8 mouse cellular contexts compared by ENCODE assay signal in genomic region chr14:57057204-57057562, GRCm38 (mm10). TPM values are rescaled to one million over a fixed set of nuclear protein-coding genes. Genes with fewer than 3 reads are reported as not detected.
A peak's percentile ranks its signal among the peaks of the same experiment; 100 is the strongest.
DNase-seq lines count a peak whose midpoint lies in the region; ATAC-seq and TF ChIP-seq lines count a peak whose summit lies in the region.

No protein-coding gene starts in this region.

- no peak for ATAC-seq in kidney, postnatal 0 days (replicated peaks; ENCODE audit: low FRiP score, low read depth)
- ATAC-seq in limb, embryonic 11.5 days (ENCODE audit: insufficient number of reproducible peaks, low FRiP score, low TSS enrichment, low read depth) = peak; percentile 9; the same call in 1 of the 2 replicates
- ATAC-seq in neural tube, embryonic 14.5 days (ENCODE audit: low read depth) = no peak

- no peak for TF ChIP-seq CTCF in kidney, postnatal 0 days (IDR thresholded peaks at IDR 0.05; ENCODE audit: low read depth)
- TF ChIP-seq CTCF in embryonic fibroblast, embryonic 13.5 days (IDR thresholded peaks at IDR 0.05; ENCODE audit: borderline replicate concordance, insufficient read depth, low read length) = no peak

- H3K4me2 ChIP-seq in kidney, postnatal 0 days (ENCODE audit: low read length) = peak overlapping the region; percentile 92
- peak overlapping the region; percentile 86 for H3K4me2 ChIP-seq in limb, embryonic 11.5 days (ENCODE audit: low read depth, severe bottlenecking)
- peak overlapping the region; percentile 83 for H3K4me2 ChIP-seq in neural tube, embryonic 14.5 days (ENCODE audit: low read depth, low read length)

- 0 out of 2 replicates have a peak overlapping the region, but pooled peaks have one; percentile 6 for H3K27ac ChIP-seq in kidney, postnatal 0 days
- no peak overlapping the region for H3K27ac ChIP-seq in embryonic fibroblast, embryonic 13.5 days (ENCODE audit: insufficient read depth, low read length)
- no peak overlapping the region for H3K27ac ChIP-seq in limb, embryonic 11.5 days (replicated peaks; ENCODE audit: low read depth, low read length)
- H3K27ac ChIP-seq in neural tube, embryonic 14.5 days (ENCODE audit: low read depth, low read length) = no peak overlapping the region

- peaks cover 29% of the 10 kb centered on the region for H3K27me3 ChIP-seq in kidney, postnatal 0 days (ENCODE audit: insufficient read depth, low read length)
- peaks cover 23% of the 10 kb centered on the region for H3K27me3 ChIP-seq in limb, embryonic 11.5 days (ENCODE audit: control insufficient read depth, insufficient read depth, low read length)
- peaks cover 34% of the 10 kb centered on the region for H3K27me3 ChIP-seq in neural tube, embryonic 14.5 days (ENCODE audit: control insufficient read depth, insufficient read depth, low read length)

- no peaks in the 10 kb centered on the region for H3K9me3 ChIP-seq in kidney, postnatal 0 days (replicated peaks; ENCODE audit: low read length)
- H3K9me3 ChIP-seq in limb, embryonic 11.5 days (ENCODE audit: control insufficient read depth, low read length) = no peaks in the 10 kb centered on the region
- H3K9me3 ChIP-seq in neural tube, embryonic 14.5 days (ENCODE audit: control insufficient read depth, low read length) = no peaks in the 10 kb centered on the region

- H3K4me3 ChIP-seq in kidney, postnatal 0 days (replicated peaks; ENCODE audit: low read depth, low read length) = peak overlapping the region; percentile 51
- peak overlapping the region; percentile 39 for H3K4me3 ChIP-seq in embryonic fibroblast, embryonic 13.5 days (ENCODE audit: insufficient read depth, low read length)
- H3K4me3 ChIP-seq in limb, embryonic 11.5 days (ENCODE audit: low read depth, low read length) = peak overlapping the region; percentile 57
- peak overlapping the region; percentile 43 for H3K4me3 ChIP-seq in neural tube, embryonic 14.5 days (ENCODE audit: low read depth, low read length)

- no peak for DNase-seq in kidney, postnatal 0 days (ENCODE audit: low spot score)
- DNase-seq in kidney, postnatal 10 days = no peak
- no peak for DNase-seq in limb, embryonic 11.5 days (ENCODE audit: low spot score)
- DNase-seq in gastrocnemius, postnatal 10 days = no peak
- no peak for DNase-seq in yolk sac, embryonic 10.5 days (ENCODE audit: low spot score)
- no peak for DNase-seq in frontal cortex, postnatal 14 days (ENCODE audit: low spot score in 2 of 2)

- no peaks in the 10 kb centered on the region for H3K36me3 ChIP-seq in kidney, postnatal 0 days (ENCODE audit: insufficient read depth, low read length)
- H3K36me3 ChIP-seq in limb, embryonic 11.5 days (ENCODE audit: control insufficient read depth, insufficient read depth, low read length) = no peaks in the 10 kb centered on the region
- no peaks in the 10 kb centered on the region for H3K36me3 ChIP-seq in neural tube, embryonic 14.5 days (ENCODE audit: control insufficient read depth, insufficient read depth, low read length)

- peak overlapping the region; percentile 42; the same call in 1 of the 2 replicates for H3K9ac ChIP-seq in kidney, postnatal 0 days (ENCODE audit: low read depth, low read length)
- H3K9ac ChIP-seq in limb, embryonic 11.5 days (ENCODE audit: low read length) = peak overlapping the region; percentile 48
- H3K9ac ChIP-seq in neural tube, embryonic 14.5 days (replicated peaks; ENCODE audit: low read depth, low read length) = no peak overlapping the region

- WGBS in kidney, postnatal 0 days = 3% methylated on average over 19 of the region's 19 CpGs
- WGBS in limb, embryonic 11.5 days = 3% methylated on average over 19 of the region's 19 CpGs
- 4% methylated on average over 19 of the region's 19 CpGs for WGBS in neural tube, embryonic 14.5 days

- H3K4me1 ChIP-seq in kidney, postnatal 0 days (replicated peaks; ENCODE audit: insufficient read depth, low read length) = peaks cover 5% of the 10 kb centered on the region
- H3K4me1 ChIP-seq in embryonic fibroblast, embryonic 13.5 days (ENCODE audit: control insufficient read depth, insufficient read depth, low read length) = no peaks in the 10 kb centered on the region
- 0 out of 2 replicates have a peak, but pooled peaks cover 4% of the 10 kb centered on the region for H3K4me1 ChIP-seq in limb, embryonic 11.5 days (ENCODE audit: control insufficient read depth, insufficient read depth, low read length)
- peaks cover 9% of the 10 kb centered on the region; the same call in 1 of the 2 replicates for H3K4me1 ChIP-seq in neural tube, embryonic 14.5 days (ENCODE audit: control insufficient read depth, insufficient read depth, low read length)

- no peak for TF ChIP-seq POLR2A in embryonic fibroblast, embryonic 13.5 days (IDR thresholded peaks at IDR 0.05; ENCODE audit: low read depth, low read length)

RNA-seq across cellular contexts. Expression of gene Gja3, which starts 0.7 kb away (rescaled TPM):
- polyA plus RNA-seq in kidney, postnatal 0 days (2015; fragmentation: Nextera tagmentation; extraction: Ambion mirVana) = 9.8 and 10.3 TPM in 2 replicates
- 0.37 and 0.47 TPM in 2 replicates for polyA plus RNA-seq in embryonic fibroblast, embryonic 13.5 days (2011; ENCODE audit: insufficient read length, low read depth, missing spikeins)
- polyA plus RNA-seq in limb, embryonic 11.5 days (2014; fragmentation: Nextera tagmentation; extraction: Ambion mirVana) = 18.8 and 19.8 TPM in 2 replicates
- 1.6 TPM in 1 of 2 replicates, not detected in the other for polyA plus RNA-seq in neural tube, embryonic 14.5 days (2014; fragmentation: Nextera tagmentation; extraction: Ambion mirVana)
- 1 to 10 TPM; 5.3 to 6.7 TPM for total RNA-seq in gastrocnemius, postnatal 10 days (2021)

RNA-seq across cellular contexts. Expression of gene Gjb2, which starts 47.3 kb away (rescaled TPM):
- polyA plus RNA-seq in kidney, postnatal 0 days (2015; fragmentation: Nextera tagmentation; extraction: Ambion mirVana) = 10.5 and 11.6 TPM in 2 replicates
- polyA plus RNA-seq in embryonic fibroblast, embryonic 13.5 days (2011; ENCODE audit: insufficient read length, low read depth, missing spikeins) = 78.3 and 91.7 TPM in 2 replicates
- polyA plus RNA-seq in limb, embryonic 11.5 days (2014; fragmentation: Nextera tagmentation; extraction: Ambion mirVana) = 48.0 and 53.9 TPM in 2 replicates
- 1.3 and 26.7 TPM in 2 replicates for polyA plus RNA-seq in neural tube, embryonic 14.5 days (2014; fragmentation: Nextera tagmentation; extraction: Ambion mirVana)
- total RNA-seq in gastrocnemius, postnatal 10 days (2021) = under 1 TPM; 0.31 to 0.95 TPM

RNA-seq across cellular contexts. Expression of gene Gm4491, which starts 58.5 kb away (rescaled TPM):
- polyA plus RNA-seq in kidney, postnatal 0 days (2015; fragmentation: Nextera tagmentation; extraction: Ambion mirVana) = not detected in 2 replicates
- polyA plus RNA-seq in embryonic fibroblast, embryonic 13.5 days (2011; ENCODE audit: insufficient read length, low read depth, missing spikeins) = not detected in 2 replicates
- not detected in 2 replicates for polyA plus RNA-seq in limb, embryonic 11.5 days (2014; fragmentation: Nextera tagmentation; extraction: Ambion mirVana)
- not detected in 2 replicates for polyA plus RNA-seq in neural tube, embryonic 14.5 days (2014; fragmentation: Nextera tagmentation; extraction: Ambion mirVana)
- total RNA-seq in gastrocnemius, postnatal 10 days (2021) = not detected
